Mouse (Mus musculus) cerebellum, postnatal 25 days (tissue): ENCODE data around the gene Vmn2r44.
"Not testable (repeated sequence)": the region's sequence is repeated elsewhere in the genome, so short reads cannot be mapped to it uniquely, and the experiment has no call there.

Experiments
- DNase-seq, 2 experiments: peaks; one replicate each; pipeline ENCODE4 v3.0.0; 2021; ENCODE audit warnings: mixed read lengths in 2 of 2

Vmn2r44 gene

GRCm38 (mm10) chr7:8383233-8383632 lies at the start of gene Vmn2r44:
Gene Vmn2r44, minus strand, starts transcription at chr7:8383333.
- DNase-seq: not testable (repeated sequence)

GRCm38 (mm10) chr7:8357879-8358278 lies 25.3 kb downstream of the Vmn2r44 start:
- DNase-seq: not testable (repeated sequence)
